Mouse (Mus musculus) layer of hippocampus, adult 8-10 months (tissue): ENCODE data around the gene Scgb2b21. TPM values are rescaled to one million over a fixed set of nuclear protein-coding genes. Genes with fewer than 3 reads are reported as not detected.
"Not testable (repeated sequence)": the region's sequence is repeated elsewhere in the genome, so short reads cannot be mapped to it uniquely, and the experiment has no call there.

Experiments
- DNase-seq, 2 experiments: peaks; one replicate each; pipeline ENCODE4 v3.0.0; 2022; ENCODE audit warnings: low spot score in 2 of 2
- total RNA-seq, 4 experiments: library from RNA; stranded (reverse); gene quantifications; 2 replicates each; pipeline ENCODE4 v1.2.4; 2022

Gene Scgb2b21
- not detected for total RNA-seq

- DNase-seq: no peak
These were observed at the start of gene Scgb2b21 for GRCm38 (mm10) chr7:33520358-33520757. Scgb2b21 (minus strand) TSS chr7:33520458.

GRCm38 (mm10) chr7:33543420-33543819 lies 23.2 kb upstream of the Scgb2b21 start:
- not testable (repeated sequence) for DNase-seq

Other genes starting within 250 kb of the Scgb2b21 start
- not detected for gene Scgb2b19, start 240.1 kb downstream of the Scgb2b21 start, total RNA-seq
- not detected for gene Scgb1b19, start 233.2 kb downstream of the Scgb2b21 start, total RNA-seq
- gene Scgb2b20, start 154.1 kb downstream of the Scgb2b21 start, total RNA-seq: not detected
- gene Scgb1b20, start 147.2 kb downstream of the Scgb2b21 start, total RNA-seq: not detected
- gene Scgb2b24, start 218.9 kb upstream of the Scgb2b21 start, total RNA-seq: not detected
- gene Scgb1b24, start 223.3 kb upstream of the Scgb2b21 start, total RNA-seq: not detected